Mouse (Mus musculus): Measurements from ENCODE around the gene Zfp940. TPM values are rescaled to one million over a fixed set of nuclear protein-coding genes. Genes with fewer than 3 reads are reported as not detected.

Gene Zfp940
- polyA plus RNA-seq, 1 experiment from 2014 or later: 11.3 TPM

DNA sequence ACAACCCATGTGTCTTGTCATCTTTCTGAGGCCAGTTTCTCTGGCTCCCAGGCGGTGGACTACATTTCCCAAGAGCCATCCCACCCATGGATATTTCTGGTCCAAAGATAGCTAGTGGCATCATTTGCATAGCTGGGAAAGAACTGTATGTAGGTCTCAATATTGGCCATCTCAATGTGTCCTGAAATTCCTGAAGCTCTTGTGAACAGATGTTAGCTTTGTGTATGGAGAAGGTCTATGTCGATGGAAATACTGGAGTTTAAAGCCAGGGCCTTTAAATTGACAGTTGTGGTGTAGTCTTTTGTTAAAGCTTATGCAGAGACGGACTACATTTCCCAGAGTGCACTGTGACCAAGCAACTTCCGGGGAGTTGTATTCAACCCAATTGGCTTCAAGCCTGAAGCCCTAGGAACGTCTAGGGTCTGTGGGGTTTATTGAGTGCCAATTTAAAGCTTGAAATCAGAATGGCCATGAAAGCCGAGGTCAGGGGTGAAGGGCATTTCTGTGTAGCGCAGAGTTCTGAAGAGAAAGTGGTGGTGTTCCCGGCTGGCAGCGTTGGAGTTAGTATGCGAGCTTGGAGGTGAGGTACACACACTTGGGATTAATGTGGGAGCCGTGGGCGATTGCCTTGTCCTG, 34.7 kb downstream of the Zfp940 start:
- Histone ChIP-seq H3K36me3 (ENCODE audit: control insufficient read depth, insufficient read depth, low read length) (no peaks in the 10 kb centered on the region; the same call in 1 of the 2 replicates), H3K9me3 (ENCODE audit: control insufficient read depth, low read length) (no peaks in the 10 kb centered on the region), H3K4me3 (ENCODE audit: low read depth, low read length) (peak overlapping the region; percentile 61), H3K27ac (ENCODE audit: low read depth, low read length) (0 out of 2 replicates have a peak overlapping the region, but pooled peaks have one; percentile 12), H3K4me1 (replicated peaks; ENCODE audit: control insufficient read depth, insufficient read depth, low read length) (peaks cover 9% of the 10 kb centered on the region; the same call in 1 of the 2 replicates), H3K27me3 (ENCODE audit: control insufficient read depth, insufficient read depth, low read length) (no peaks in the 10 kb centered on the region), H3K9ac (ENCODE audit: low read length) (peak overlapping the region; percentile 67), H3K4me2 (ENCODE audit: low read depth, low read length, severe bottlenecking) (peak overlapping the region; percentile 60)
- DNase-seq (ENCODE audit: low spot score) (peak; percentile 72), ATAC-seq (replicated peaks; ENCODE audit: low FRiP score) (peak; percentile 76)
- 5% methylated on average over 12 of the region's 12 CpGs for WGBS

DNA sequence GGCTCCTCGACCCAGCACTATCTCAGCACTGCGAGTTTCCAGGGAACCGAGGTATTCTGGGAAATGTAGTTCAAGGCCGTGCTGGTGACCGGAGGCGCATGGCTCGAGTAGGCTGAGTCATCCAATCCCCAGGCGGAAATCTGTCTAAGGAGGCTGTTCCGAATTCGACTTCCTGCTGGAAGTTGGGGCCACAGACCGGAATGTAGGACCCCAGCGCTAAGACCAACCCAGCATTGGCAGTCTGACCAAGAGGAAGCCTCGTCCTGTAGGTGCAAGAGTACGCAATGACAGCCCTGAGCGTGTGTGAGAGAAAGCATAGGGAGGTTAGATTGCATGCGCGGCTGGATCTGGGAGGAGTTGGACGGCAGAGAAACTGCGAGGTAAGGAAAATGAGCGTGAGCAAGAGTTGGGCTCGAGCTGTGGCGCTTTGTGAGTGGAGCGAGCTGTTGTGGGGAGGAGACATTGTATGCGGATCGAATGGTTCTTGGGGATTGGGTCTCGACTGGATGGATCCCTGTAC, 37.5 kb downstream of the Zfp940 start, which contains the start of gene Zfp790:
Gene Zfp790, plus strand, starts transcription at position 205 of the 520 bp plus-strand sequence.
- Histone ChIP-seq H3K9me3 (ENCODE audit: control insufficient read depth, low read length) (no peaks in the 10 kb centered on the region), H3K27me3 (ENCODE audit: control insufficient read depth, insufficient read depth, low read length) (no peaks in the 10 kb centered on the region), H3K4me2 (ENCODE audit: low read depth, low read length, severe bottlenecking) (peak within 1 kb of the TSS; percentile 83), H3K27ac (ENCODE audit: low read depth, low read length) (peak within 1 kb of the TSS; percentile 53), H3K4me1 (replicated peaks; ENCODE audit: control insufficient read depth, insufficient read depth, low read length) (peaks cover 9% of the 10 kb centered on the region; the same call in 1 of the 2 replicates), H3K36me3 (ENCODE audit: control insufficient read depth, insufficient read depth, low read length) (no peaks in the 10 kb centered on the region), H3K4me3 (ENCODE audit: low read depth, low read length) (peak within 1 kb of the TSS; percentile 66), H3K9ac (ENCODE audit: low read length) (peak within 1 kb of the TSS; percentile 72)
- peak; percentile 91 for DNase-seq (ENCODE audit: low spot score)
- under 1% methylated on average over 26 of the region's 26 CpGs for WGBS
- peak; percentile 96 for ATAC-seq (replicated peaks; ENCODE audit: low FRiP score)

DNA sequence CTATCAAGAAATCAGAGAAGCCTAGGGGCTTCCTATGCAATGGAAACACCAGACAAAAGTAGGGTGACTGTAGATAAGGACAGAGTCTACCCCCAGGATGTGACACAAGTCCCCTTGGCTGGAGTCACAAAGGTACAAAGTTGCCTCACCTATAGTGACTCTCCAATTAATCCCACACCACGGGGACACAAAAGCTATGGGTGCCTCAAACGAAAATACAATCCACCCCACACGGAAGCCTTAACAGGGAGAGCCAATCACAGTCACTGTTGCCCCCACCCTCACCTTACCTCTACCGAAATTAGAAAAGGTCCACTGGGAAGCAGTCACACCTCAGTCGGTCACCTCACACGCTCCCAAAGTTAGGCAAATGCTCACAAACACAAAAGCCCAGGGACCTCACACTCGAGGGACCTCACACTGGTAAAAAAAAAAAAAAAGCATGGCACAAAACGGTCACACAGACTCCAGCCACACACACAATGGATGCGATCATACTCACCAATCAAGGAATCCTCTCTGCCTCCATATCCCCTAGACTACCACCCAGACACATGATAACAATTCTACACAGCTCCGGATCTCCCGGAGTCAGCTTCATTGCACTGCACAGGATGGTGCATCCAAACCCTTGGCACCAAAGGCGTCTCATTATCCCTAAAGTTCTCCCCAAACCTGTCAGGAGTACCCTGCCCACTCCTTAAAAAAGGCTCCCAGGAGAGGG, 38.2 kb downstream of the Zfp940 start:
- H3K9me3 ChIP-seq (ENCODE audit: control insufficient read depth, low read length): no peaks in the 10 kb centered on the region
- H3K27ac ChIP-seq (ENCODE audit: low read depth, low read length): no peak overlapping the region
- WGBS: 2% methylated on average over 12 of the region's 12 CpGs
- DNase-seq (ENCODE audit: low spot score) (no peak), ATAC-seq (replicated peaks; ENCODE audit: low FRiP score) (peak; percentile 39)
- no peaks in the 10 kb centered on the region for H3K27me3 ChIP-seq (ENCODE audit: control insufficient read depth, insufficient read depth, low read length)
- H3K4me3 ChIP-seq (ENCODE audit: low read depth, low read length): peak overlapping the region; percentile 66
- H3K36me3 ChIP-seq (ENCODE audit: control insufficient read depth, insufficient read depth, low read length): no peaks in the 10 kb centered on the region
- H3K4me2 ChIP-seq (ENCODE audit: low read depth, low read length, severe bottlenecking): peak overlapping the region; percentile 83
- peak overlapping the region; percentile 72 for H3K9ac ChIP-seq (ENCODE audit: low read length)
- H3K4me1 ChIP-seq (replicated peaks; ENCODE audit: control insufficient read depth, insufficient read depth, low read length): peaks cover 9% of the 10 kb centered on the region; the same call in 1 of the 2 replicates

DNA sequence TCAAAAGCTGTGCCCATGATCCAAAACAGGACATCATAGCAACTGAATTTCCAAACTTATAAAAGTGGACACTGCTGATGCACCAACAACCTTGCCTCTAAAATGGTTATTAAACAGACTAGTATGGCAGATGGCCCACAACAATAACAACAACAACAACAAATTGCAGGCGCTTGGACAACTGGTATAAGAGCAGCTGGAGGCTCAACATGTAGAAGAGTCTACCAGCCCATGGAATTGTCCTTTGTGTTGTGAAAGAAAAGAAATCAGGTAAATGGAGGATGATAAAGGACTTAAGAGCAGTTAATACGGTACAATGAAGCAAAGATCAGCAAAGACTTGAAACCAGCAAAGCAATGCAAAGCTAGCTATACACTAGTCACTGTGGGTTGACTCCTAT, 39.1 kb downstream of the Zfp940 start:
- DNase-seq (ENCODE audit: low spot score): no peak
- no peaks in the 10 kb centered on the region for H3K27me3 ChIP-seq (ENCODE audit: control insufficient read depth, insufficient read depth, low read length)
- WGBS: 90% methylated on average over 2 of the region's 2 CpGs

DNA sequence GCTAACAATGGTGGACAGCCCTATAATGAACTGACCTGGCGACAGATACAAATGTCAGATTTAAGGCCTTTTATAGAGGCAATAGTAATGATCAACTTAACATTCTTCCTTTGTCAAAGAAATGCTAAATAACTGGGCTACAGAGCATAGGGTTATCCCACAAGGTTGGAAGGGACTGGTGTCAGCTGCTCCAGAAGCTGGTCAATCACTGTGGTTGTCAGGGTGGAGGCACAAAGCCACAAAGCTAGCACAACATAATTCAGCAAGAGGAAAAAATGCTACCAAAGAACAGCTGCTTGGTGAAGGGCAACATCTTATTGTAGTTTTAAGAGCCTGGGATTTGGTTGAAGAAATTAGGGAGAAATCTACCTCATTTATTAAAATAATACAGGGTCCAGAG, 41.2 kb downstream of the Zfp940 start:
- no peak overlapping the region for H3K4me2 ChIP-seq (ENCODE audit: low read depth, low read length, severe bottlenecking)
- no peak overlapping the region for H3K4me3 ChIP-seq (ENCODE audit: low read depth, low read length)
- no peaks in the 10 kb centered on the region for H3K27me3 ChIP-seq (ENCODE audit: control insufficient read depth, insufficient read depth, low read length)
- ATAC-seq (replicated peaks; ENCODE audit: low FRiP score): no peak
- H3K9me3 ChIP-seq (ENCODE audit: control insufficient read depth, low read length): no peaks in the 10 kb centered on the region
- no peak overlapping the region for H3K27ac ChIP-seq (ENCODE audit: low read depth, low read length)
- no peaks in the 10 kb centered on the region for H3K36me3 ChIP-seq (ENCODE audit: control insufficient read depth, insufficient read depth, low read length)
- H3K9ac ChIP-seq (ENCODE audit: low read length): no peak overlapping the region
- no peak for DNase-seq (ENCODE audit: low spot score)
- WGBS: 93% methylated on average over 1 of the region's 1 CpGs
- peaks cover 5% of the 10 kb centered on the region; the same call in 1 of the 2 replicates for H3K4me1 ChIP-seq (replicated peaks; ENCODE audit: control insufficient read depth, insufficient read depth, low read length)

More for the DNA sequence above, 39.1 kb downstream of the Zfp940 start:
- Histone ChIP-seq H3K9me3 (ENCODE audit: control insufficient read depth, low read length) (no peaks in the 10 kb centered on the region), H3K9ac (ENCODE audit: low read length) (no peak overlapping the region), H3K27ac (ENCODE audit: low read depth, low read length) (no peak overlapping the region), H3K4me3 (ENCODE audit: low read depth, low read length) (no peak overlapping the region), H3K4me1 (replicated peaks; ENCODE audit: control insufficient read depth, insufficient read depth, low read length) (peaks cover 8% of the 10 kb centered on the region; the same call in 1 of the 2 replicates), H3K4me2 (ENCODE audit: low read depth, low read length, severe bottlenecking) (no peak overlapping the region), H3K36me3 (ENCODE audit: control insufficient read depth, insufficient read depth, low read length) (no peaks in the 10 kb centered on the region)
- no peak for ATAC-seq (replicated peaks; ENCODE audit: low FRiP score)

DNA sequence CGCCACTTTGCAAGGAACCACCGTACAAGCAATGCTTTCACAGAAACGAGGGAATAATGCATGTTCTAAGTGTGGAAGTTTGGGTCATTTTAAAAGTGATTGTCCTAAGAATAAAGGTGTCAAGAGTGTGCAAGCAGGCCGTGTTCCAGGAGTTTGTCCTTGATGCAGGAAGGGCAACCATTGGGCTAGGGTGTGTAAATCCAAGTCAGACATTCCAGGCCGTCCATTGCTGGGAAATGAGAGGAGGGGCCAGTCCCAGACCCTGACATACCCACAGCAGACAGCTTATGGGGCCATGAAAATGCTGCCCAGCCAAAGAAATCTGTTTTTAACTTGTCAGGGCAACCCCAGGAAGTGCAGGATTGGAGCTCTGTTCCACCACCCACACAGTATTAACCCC, 46.4 kb downstream of the Zfp940 start:
- Histone ChIP-seq H3K4me3 (ENCODE audit: low read depth, low read length) (no peak overlapping the region), H3K9me3 (ENCODE audit: control insufficient read depth, low read length) (no peaks in the 10 kb centered on the region), H3K9ac (ENCODE audit: low read length) (no peak overlapping the region), H3K36me3 (ENCODE audit: control insufficient read depth, insufficient read depth, low read length) (no peaks in the 10 kb centered on the region), H3K27me3 (ENCODE audit: control insufficient read depth, insufficient read depth, low read length) (no peaks in the 10 kb centered on the region), H3K4me1 (replicated peaks; ENCODE audit: control insufficient read depth, insufficient read depth, low read length) (no peaks in the 10 kb centered on the region), H3K27ac (ENCODE audit: low read depth, low read length) (no peak overlapping the region), H3K4me2 (ENCODE audit: low read depth, low read length, severe bottlenecking) (no peak overlapping the region)
- WGBS: 76% methylated on average over 5 of the region's 5 CpGs
- DNase-seq (ENCODE audit: low spot score): no peak
- ATAC-seq (replicated peaks; ENCODE audit: low FRiP score): no peak

DNA sequence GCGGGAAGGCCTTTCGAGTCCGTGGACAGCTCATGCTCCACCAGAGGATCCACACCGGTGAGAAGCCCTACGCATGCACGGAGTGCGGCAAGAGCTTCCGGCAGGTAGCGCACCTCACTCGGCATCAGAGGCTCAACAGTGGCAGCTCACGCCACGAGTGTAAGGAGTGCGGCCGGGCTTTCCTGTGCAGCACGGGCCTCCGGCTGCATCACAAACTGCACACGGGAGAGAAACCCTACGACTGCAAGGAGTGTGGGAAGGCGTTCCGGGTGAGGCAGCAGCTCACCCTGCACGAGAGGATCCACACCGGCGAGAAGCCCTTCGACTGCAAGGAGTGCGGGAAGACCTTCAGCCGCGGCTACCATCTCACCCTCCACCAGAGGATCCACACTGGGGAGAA, 60.6 kb downstream of the Zfp940 start:
- Histone ChIP-seq H3K27me3 (ENCODE audit: control insufficient read depth, insufficient read depth, low read length) (no peaks in the 10 kb centered on the region; the same call in 1 of the 2 replicates), H3K27ac (ENCODE audit: low read depth, low read length) (no peak overlapping the region), H3K4me2 (ENCODE audit: low read depth, low read length, severe bottlenecking) (no peak overlapping the region), H3K4me1 (replicated peaks; ENCODE audit: control insufficient read depth, insufficient read depth, low read length) (no peaks in the 10 kb centered on the region), H3K36me3 (ENCODE audit: control insufficient read depth, insufficient read depth, low read length) (peaks cover 12% of the 10 kb centered on the region; the same call in 1 of the 2 replicates), H3K4me3 (ENCODE audit: low read depth, low read length) (no peak overlapping the region), H3K9me3 (ENCODE audit: control insufficient read depth, low read length) (no peaks in the 10 kb centered on the region), H3K9ac (ENCODE audit: low read length) (no peak overlapping the region)
- WGBS: 28% methylated on average over 27 of the region's 27 CpGs
- ATAC-seq (replicated peaks; ENCODE audit: low FRiP score): no peak
- DNase-seq (ENCODE audit: low spot score): no peak

DNA sequence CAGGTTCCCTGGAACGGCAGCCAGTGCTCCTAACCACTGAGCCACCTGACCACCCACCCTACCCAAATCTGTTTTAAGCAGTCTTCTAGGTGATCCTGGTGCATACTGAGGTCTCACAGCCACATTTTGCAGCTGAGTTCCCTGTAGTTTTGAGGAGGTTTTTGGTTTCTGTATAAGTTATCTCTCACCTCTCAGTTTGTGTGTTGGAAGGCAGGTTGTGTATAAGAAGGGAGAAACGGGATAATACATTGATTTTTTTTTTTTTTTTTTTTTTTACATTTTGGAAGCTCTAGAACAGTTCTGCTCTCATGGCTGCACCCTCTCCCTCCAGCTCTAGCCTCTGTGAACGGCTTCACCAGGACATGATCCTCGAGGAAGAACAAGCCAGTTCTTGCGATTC, 67.6 kb downstream of the Zfp940 start:
- Histone ChIP-seq H3K9me3 (ENCODE audit: control insufficient read depth, low read length) (no peaks in the 10 kb centered on the region), H3K9ac (ENCODE audit: low read length) (no peak overlapping the region; the same call in 1 of the 2 replicates), H3K4me3 (ENCODE audit: low read depth, low read length) (peak overlapping the region; percentile 76), H3K4me2 (ENCODE audit: low read depth, low read length, severe bottlenecking) (peak overlapping the region; percentile 80), H3K27ac (ENCODE audit: low read depth, low read length) (no peak overlapping the region), H3K4me1 (replicated peaks; ENCODE audit: control insufficient read depth, insufficient read depth, low read length) (peaks cover 8% of the 10 kb centered on the region; the same call in 1 of the 2 replicates), H3K27me3 (ENCODE audit: control insufficient read depth, insufficient read depth, low read length) (no peaks in the 10 kb centered on the region), H3K36me3 (ENCODE audit: control insufficient read depth, insufficient read depth, low read length) (peaks cover 5% of the 10 kb centered on the region; the same call in 1 of the 2 replicates)
- DNase-seq (ENCODE audit: low spot score) (no peak), ATAC-seq (replicated peaks; ENCODE audit: low FRiP score) (no peak)
- 85% methylated on average over 5 of the region's 5 CpGs for WGBS

Measured in forebrain, embryonic 11.5 days (tissue).